Mouse (Mus musculus): ENCODE data around the gene A3galt2.

The A3galt2 gene

GRCm38 (mm10) chr4:128727721-128728430, 27.3 kb upstream of the A3galt2 start:
- peak; percentile 19 for DNase-seq (ENCODE audit: low read depth, low spot score)

GRCm38 (mm10) chr4:128728431-128728851, 26.7 kb upstream of the A3galt2 start:
- DNase-seq (ENCODE audit: low read depth, low spot score) = no peak

GRCm38 (mm10) chr4:128729033-128729708, 26.0 kb upstream of the A3galt2 start:
- no peak for DNase-seq (ENCODE audit: low read depth, low spot score)

DNA sequence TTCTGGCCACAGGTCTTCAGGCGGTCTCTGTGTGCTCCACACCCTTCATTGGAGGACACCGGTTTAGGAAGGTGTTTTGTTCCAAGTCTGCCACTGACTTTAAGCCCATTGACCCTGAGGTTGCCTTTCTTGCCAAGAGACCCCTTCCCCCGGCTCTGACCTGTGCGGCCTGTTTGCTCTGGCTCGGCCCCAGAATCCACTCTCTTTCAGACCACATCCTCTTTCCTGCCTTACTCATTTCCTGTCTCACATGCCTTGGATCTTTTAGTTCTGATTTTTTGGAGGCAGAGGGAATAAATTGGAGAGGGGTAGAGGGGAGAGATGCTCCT, 25.5 kb upstream of the A3galt2 start:
- DNase-seq (ENCODE audit: low read depth, low spot score) = no peak

DNA sequence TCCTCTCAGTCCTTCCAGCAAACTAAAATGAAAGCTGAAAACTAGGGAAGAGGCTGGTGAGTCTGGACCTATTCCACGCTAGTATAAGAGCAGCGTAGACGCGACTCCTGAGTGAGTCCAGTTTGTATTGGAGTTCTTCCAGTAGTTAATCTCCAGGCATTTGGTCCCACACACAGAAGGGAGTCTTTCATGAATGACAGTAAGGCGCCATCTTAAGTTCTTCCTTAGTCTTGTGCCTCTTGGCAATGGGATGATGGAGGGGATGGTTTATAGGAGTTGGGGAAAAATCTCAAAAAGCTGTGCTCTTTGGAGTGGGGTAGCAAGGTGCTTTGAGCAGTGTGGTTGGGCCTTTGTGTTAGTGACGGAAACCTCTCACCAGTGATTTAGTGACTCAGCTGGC, 24.9 kb upstream of the A3galt2 start:
- no peak for DNase-seq (ENCODE audit: low read depth, low spot score)

- DNase-seq (ENCODE audit: low read depth, low spot score) = no peak
Measured at GRCm38 (mm10) chr4:128732794-128733193, 22.4 kb upstream of the A3galt2 start.

- DNase-seq (ENCODE audit: low read depth, low spot score) = no peak
Measured at GRCm38 (mm10) chr4:128733496-128733895, 21.7 kb upstream of the A3galt2 start.

- no peak for DNase-seq (ENCODE audit: low read depth, low spot score)
Measured at GRCm38 (mm10) chr4:128734217-128734616, 20.9 kb upstream of the A3galt2 start.

DNA sequence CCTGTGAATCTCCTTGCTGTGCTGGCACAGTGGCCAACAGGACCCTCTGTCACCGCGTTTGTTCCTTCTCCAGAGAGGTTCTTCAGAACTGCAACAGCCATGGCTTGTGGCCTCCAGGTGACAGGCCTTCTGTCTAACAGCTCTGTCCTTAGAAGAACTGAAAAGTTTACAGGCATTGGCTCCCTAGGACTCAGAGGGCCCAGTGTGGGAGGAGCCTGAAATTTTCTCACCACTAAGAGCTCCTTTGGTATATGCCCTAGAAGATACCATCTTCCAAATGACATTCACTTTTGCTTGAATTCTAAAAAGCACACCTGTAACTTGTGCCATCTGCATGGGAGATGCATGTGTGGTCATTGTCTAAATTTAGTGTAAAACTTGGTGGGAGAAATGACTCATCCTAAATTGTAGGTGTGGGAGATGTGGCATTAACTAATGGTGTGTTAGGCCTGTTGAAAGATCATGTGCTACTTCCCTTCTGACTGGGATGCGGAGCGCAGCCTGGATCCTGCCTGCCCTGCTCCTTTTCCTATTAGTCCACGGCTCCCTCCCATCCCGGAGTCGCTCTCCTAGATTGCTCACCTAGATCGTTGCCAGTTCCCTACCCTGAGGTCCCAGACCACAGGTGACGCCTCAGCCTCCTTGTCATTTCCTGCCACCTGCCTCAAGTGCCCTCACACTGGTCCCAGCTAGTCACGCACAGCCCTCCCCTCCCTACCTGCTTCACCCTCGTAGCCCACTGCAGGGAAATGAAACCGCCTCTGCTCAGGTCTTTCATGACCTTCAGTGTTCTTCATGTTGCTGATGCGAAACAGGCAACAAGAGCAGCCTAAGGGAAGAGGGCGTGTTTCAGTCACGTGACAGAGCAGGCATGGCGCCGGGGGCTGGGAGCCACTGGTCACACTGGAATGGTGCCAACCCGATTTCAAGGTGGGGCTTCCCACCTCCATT, 20.2 kb upstream of the A3galt2 start:
- DNase-seq (ENCODE audit: low read depth, low spot score) = no peak

DNA sequence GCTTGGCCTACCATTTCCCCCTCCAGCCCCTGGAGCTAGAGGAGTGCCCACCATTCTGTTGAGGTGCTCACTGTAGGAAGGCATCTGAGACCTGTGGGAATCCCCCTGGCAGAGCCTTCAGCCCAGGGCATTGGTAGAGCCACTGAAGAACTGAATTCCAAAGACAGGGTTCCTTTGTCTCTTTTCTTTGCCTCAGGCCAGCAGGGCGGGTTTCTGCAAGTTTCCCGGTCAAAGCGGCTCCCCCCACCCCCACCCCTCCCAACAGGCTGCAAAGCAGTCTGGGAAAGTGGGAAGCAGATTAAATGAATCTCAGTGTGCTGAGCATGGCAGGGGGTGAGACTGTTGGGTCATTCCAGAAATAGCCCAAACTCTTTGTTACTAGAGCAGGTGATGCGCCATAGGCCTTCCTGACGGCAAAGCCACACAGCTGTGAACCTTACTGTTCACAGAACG, 18.0 kb upstream of the A3galt2 start:
- peak; percentile 33 for DNase-seq (ENCODE audit: low read depth, low spot score)

GRCm38 (mm10) chr4:128737825-128738610, 17.1 kb upstream of the A3galt2 start:
- DNase-seq (ENCODE audit: low read depth, low spot score) = no peak

DNA sequence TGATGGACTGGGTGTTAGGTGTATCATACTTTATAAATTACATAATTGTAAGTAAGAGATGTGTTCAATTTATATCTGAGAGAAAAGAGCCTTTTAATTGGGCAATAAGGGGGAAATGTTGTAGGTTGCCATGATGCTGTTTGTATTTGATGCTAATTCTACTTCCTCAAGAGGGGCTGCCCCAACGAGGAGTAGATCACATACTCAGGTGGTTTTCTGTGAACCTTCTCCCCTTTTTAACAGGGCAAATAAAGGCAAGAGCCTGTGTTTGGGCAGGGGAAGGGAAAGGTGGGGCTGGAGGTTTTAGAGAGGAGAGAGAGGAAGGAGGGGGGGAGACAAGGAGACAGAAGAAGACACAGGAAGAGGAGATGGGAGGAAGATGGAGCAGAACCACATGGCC, 14.3 kb upstream of the A3galt2 start:
- no peak for DNase-seq (ENCODE audit: low read depth, low spot score)

- no peak for DNase-seq (ENCODE audit: low read depth, low spot score)
Measured at GRCm38 (mm10) chr4:128741906-128742305, 13.3 kb upstream of the A3galt2 start.

- DNase-seq (ENCODE audit: low read depth, low spot score) = no peak
Measured at GRCm38 (mm10) chr4:128742379-128742970, 12.7 kb upstream of the A3galt2 start.

DNA sequence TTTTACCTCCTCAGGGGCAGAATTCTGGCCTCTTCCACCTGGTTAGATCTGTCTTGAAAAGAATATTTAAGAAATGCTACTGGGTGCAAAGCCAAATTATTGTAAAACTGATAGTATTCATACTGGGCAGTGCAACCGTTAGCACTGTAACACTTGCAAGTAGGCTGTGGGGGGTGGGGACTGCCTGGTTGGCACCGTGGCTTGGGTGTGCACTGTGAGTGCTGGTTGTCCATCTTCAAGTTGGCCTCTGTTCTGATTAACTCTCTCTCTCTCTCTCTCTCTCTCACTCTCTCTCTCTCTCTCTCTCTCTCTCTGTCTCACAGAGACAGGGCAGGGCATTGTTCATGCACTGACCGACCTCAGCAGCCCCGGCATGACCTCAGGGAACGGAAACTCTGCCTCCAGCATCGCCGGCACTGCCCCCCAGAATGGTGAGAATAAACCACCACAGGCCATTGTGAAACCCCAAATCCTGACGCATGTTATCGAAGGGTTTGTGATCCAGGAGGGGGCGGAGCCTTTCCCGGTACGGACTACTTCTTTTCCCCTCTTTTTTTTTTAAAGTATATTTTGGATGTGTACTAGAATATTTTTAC, 12.0 kb upstream of the A3galt2 start:
- DNase-seq (ENCODE audit: low read depth, low spot score) = no peak

GRCm38 (mm10) chr4:128745160-128745559, 10.0 kb upstream of the A3galt2 start:
- DNase-seq (ENCODE audit: low read depth, low spot score) = no peak

DNA sequence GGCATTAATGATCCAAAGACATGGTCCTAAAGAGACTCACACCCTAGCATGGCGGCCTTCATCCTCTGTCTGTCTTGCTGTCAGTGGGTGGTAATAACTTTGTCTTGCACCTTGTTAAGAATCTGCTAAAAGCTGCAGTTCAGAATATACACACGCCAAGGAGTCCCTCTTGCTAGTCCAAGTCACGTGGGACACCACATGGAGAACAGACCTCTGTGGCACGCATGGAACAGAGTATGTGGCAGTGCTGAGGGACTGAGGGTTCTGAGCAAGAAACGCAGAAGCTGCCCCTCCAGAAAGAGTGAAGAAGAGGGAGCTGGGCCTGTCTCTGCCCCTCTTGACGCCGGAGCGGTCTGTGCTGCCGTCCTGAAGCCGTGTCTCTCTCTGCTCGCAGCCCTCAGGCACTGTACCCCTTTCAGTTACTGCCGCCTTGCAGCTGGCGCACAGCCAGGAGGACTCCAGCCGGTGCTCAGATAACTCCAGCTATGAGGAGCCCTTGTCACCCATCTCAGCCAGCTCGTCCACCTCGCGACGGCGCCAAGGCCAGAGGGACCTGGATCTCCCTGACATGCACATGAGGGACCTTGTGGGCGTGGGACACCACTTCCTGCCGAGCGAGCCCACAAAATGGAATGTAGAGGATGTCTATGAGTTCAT, 7.4 kb upstream of the A3galt2 start:
- DNase-seq (ENCODE audit: low read depth, low spot score) = no peak

- no peak for DNase-seq (ENCODE audit: low read depth, low spot score)
Measured at GRCm38 (mm10) chr4:128748309-128748708, 6.9 kb upstream of the A3galt2 start.

DNA sequence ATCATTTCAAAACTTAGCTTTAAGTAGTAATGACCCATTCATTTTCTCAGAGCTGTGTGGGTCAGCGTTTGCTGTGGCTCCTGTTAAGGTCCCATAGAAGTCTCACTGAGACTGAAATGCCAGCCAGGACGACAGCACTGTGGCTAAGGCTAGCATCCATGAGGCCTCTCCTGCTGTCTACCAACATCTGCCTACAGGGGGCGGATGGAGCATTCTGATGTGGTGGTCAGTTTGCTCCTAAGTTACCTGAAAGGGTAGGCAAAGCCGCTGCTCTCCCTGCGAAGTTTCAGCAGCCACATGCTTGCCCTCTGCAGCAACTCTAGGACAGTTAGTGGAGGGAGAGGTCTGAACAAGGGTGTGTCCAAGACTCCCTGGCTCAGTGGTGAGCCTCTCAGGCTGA, 4.2 kb upstream of the A3galt2 start:
- DNase-seq (ENCODE audit: low read depth, low spot score) = no peak

Measured in forelimb bud, embryonic 11.5 days (tissue).